Mouse (Mus musculus): ENCODE results near the gene Rassf7.

The Rassf7 gene

GRCm38 (mm10) chr7:141196619-141197282 is 18.9 kb upstream of the Rassf7 start:
- no peak for DNase-seq (ENCODE audit: low spot score)

GRCm38 (mm10) chr7:141198121-141198520 is 17.5 kb upstream of the Rassf7 start:
- no peak for DNase-seq (ENCODE audit: low spot score)

- no peak for DNase-seq (ENCODE audit: low spot score)
Measured at GRCm38 (mm10) chr7:141204546-141204945, 11.1 kb upstream of the Rassf7 start.

GRCm38 (mm10) chr7:141205504-141205903 is 10.2 kb upstream of the Rassf7 start:
- DNase-seq (ENCODE audit: low spot score): no peak

DNA sequence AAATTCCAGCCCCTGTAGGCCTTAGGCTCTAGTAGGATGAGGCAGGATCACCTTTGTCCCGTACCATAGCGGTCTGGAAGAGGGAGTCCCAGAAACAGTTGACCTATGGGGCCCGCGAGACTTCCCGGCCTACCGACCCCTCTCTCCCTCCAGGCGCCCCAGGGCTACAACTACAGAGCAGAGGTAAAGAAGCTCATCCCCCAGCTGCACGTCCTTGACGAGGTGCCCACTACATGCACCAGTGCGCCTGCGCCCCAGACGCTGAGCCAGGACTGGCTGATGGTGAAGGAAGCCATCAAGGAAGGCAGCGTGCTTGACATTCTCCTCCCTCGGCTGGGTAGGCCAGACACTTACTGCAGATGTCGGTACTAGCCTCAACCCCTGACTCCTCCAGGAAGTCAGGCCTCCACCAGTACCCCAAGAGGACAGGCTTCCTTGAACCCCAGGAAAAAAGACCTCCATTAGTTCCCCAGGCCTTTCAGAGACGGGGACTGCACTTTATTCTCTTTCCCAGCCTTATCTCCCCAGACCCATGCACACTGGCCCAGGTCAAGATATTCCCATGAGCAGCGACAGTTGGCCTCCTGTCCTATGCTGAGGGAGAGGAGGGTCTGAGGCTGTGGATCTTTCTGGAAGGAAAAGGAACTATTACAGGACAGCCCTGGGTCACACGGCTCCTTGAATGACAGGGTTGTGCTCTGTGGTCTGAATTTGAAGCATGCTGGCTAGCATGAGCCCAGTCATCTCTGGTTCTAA is 9.3 kb upstream of the Rassf7 start:
- no peak for DNase-seq (ENCODE audit: low spot score)

DNA sequence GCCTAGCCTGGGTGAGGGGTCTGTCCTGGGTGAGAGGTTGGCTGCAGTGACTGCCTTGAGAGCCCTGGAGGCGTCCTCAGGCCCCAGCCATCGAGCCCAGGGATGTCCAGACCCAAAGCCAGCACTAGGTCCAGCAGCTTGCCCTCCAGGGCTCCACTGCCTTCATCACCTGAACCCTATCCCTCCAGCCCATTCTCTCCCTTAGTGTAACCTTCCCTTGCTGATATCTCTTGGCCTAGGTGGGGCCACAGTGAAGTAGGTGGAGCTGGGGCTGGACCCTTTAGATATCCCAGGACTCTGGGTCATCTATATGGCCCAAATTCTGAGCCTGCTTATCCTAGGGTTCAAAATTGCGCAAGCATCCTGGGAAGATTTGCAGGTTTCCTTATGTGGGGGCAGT is 6.1 kb upstream of the Rassf7 start:
- no peak for DNase-seq (ENCODE audit: low spot score)

GRCm38 (mm10) chr7:141210137-141210536 is 5.5 kb upstream of the Rassf7 start:
- DNase-seq (ENCODE audit: low spot score): no peak

DNA sequence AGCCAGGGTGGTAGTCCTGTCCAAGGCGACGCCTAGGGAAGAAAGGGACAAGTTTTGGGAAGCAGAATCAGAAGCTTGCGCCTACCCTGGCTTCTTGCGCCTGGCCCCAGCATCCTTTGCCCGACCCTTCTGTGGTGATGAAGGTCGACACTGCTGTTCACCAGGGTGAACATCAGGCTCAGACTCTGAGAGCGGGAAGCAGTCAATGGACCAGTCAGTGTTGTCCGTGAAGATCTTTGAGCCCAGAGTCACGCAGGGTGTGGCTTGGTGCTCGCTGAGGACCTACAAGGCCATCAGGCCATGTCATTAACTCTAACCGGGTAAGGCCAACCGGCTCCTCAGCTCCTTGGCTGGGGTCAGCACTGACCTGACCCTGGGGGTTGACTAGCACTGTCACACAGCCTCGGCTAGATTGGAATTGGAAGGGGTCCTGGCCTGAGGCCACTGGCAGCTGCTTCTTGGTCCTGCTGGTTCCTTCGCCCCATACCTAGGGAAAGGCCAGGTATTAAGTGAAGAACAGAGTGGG is 5.0 kb upstream of the Rassf7 start:
- DNase-seq (ENCODE audit: low spot score): no peak

- DNase-seq (ENCODE audit: low spot score): no peak
Measured at GRCm38 (mm10) chr7:141213133-141213532, 2.5 kb upstream of the Rassf7 start.

GRCm38 (mm10) chr7:141213605-141214235 is 1.9 kb upstream of the Rassf7 start, which contains the start of gene Lmntd2:
TSS of gene Lmntd2 (minus strand) at chr7:141214080.
- no peak for DNase-seq (ENCODE audit: low spot score)

DNA sequence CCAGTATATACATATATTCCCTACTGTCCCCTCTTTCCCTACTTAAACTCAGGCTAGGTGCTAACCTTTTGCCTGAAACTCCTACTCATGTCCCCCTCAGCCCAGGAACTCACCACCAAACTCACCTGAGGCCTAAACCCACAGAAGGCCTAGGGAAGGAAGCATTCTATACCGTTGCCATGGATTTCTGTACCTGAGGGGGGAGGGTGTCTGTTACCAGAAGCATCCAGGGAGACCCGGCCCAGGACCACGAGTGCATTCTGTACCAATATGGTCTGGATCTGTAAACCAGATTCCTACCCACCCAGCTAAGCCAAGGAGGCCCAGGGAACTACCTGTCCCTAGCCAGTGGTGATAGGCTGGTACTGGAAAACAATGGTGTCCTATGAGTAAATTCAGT is 1.4 kb upstream of the Rassf7 start:
- DNase-seq (ENCODE audit: low spot score): no peak

DNA sequence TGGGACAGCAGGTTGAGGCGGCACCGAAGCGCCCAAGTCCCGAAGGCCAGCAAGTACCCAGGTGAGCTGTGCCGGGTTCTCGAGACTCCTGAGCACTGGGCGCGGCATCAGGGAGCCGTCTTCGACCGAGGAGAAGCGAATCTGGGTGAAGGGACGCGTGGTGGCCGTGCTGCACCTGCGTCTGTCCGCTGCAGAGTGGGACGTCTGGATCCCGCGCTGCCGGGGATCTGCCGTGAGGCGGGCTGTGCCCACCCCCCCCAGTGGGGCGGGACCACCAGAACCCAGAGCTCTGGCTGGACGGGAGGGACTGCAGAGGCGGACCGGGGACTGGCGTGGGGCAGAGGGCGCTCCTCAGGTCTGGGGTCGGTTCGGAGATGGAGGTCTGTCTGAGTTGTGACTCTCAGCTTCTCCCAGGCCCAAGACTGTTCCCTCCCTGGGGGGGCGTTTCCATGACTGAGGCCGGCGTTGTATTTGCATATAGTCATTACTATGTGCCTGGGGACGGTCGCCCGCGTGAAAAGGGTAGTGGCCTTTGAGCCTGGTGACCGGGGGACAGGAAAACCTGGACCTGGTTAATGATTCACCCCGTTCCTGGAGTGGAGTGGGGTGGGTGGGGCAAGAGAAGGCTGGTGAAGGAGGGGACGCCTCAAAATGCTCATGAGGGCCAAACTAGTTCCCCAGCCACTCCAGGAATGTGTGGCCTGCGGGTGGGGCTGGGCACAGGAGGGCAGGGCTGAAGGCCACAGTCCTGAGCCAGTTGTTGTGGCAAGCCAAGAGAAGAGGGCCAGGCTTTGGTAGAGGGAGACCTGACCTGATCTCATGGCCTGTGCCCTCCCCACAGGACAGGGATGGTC is 447 bp downstream of the Rassf7 start:
- peak; percentile 61 for DNase-seq (ENCODE audit: low spot score)

GRCm38 (mm10) chr7:141216894-141217293 is 1.2 kb downstream of the Rassf7 start:
- DNase-seq (ENCODE audit: low spot score): no peak

DNA sequence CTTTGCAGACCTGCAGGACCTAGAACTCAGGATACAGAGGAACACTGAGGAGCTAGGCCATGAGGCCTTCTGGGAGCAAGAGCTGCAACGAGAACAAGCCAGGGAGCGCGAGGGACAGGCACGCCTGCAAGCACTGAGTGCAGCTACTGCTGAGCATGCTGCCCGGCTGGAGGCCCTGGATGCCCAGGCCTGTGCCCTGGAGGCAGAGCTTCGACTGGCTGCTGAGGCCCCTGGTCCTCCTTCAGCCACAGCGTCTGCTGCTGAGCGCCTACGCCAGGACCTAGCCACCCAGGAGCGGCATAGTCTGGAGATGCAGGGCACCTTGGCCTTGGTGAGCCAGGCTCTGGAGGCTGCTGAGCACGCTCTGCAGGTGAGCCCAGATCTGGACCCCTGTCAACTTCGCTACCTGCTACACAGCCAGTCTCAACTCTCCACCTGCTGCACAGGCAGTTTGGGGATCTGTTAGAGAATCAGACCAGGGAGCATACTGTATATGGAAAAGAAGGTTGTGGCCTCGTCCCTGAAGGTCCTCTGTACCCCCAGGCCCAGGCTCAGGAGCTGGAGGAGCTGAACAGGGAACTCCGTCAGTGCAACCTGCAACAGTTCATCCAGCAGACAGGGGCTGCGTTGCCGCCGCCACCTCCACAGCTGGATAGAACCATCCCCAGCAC is 1.8 kb downstream of the Rassf7 start:
- no peak for DNase-seq (ENCODE audit: low spot score)

- DNase-seq (ENCODE audit: low spot score): no peak
Measured at GRCm38 (mm10) chr7:141218141-141218540, 2.5 kb downstream of the Rassf7 start.

GRCm38 (mm10) chr7:141218557-141219133 is 3.0 kb downstream of the Rassf7 start:
- DNase-seq (ENCODE audit: low spot score): no peak

- DNase-seq (ENCODE audit: low spot score): no peak
Measured at GRCm38 (mm10) chr7:141219558-141220099, 4.0 kb downstream of the Rassf7 start.

GRCm38 (mm10) chr7:141220377-141220776 is 4.7 kb downstream of the Rassf7 start:
- DNase-seq (ENCODE audit: low spot score): no peak

DNA sequence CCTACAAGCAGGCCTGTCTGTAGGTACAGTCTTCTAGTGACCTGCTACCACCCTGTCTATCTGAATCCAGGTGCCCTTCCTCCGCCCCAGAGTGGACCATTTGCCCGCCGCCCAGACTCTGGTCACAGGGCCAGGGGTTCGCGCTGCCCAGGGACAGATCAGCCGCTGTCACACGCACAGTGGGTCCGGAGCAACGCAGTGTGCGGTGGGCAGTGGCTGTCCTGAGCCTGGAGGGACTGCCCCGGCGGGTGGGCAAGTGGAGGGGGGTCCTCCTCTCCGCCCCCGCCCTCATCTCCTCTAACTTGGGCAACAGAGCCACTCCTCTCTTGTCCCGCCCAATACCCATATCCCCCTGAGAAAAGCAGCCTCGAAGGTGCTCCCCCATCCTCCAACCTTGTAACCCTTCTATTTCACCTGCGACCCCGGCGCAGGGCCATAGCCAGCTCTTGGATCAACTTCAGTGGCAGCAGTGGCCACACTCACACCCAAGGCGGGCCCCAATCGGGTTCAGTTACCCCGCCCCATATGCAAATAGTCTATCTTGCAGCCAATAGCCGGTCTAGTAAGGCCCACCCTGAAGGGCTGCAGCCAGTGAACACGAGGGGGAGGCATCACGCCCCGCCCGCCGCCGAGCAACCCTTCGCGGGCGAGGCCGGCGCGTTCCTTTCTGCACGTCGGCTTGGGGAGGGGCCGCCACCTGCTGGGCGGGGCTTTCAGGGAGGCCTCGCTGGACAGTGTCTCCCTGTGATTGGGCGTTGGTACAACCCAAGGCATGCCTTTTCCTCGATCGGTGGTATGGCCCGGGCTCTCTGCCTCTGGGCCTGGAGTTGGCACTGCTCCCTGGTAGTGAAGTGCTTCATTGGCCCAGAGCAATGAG is 5.8 kb downstream of the Rassf7 start:
- peak; percentile 99 for DNase-seq (ENCODE audit: low spot score)

GRCm38 (mm10) chr7:141222126-141222467 is 6.4 kb downstream of the Rassf7 start:
- DNase-seq (ENCODE audit: low spot score): no peak
